Mouse (Mus musculus) activated CD4-positive, CD25-positive, alpha-beta regulatory T cell, adult 9 weeks (primary cell): ENCODE data around the gene Gm44. TPM values are rescaled to one million over a fixed set of nuclear protein-coding genes. Genes with fewer than 3 reads are reported as not detected.

ENCODE experiments used
- polyA plus RNA-seq: library from polyadenylated mRNA; unstranded; fragments of 100-300 nt; shearing (Covaris generic); gene quantifications from one replicate; pipeline ENCODE4 v1.2.1, GENCODE M21; 2017

Gene Gm44
- polyA plus RNA-seq, result not detected

DNA sequence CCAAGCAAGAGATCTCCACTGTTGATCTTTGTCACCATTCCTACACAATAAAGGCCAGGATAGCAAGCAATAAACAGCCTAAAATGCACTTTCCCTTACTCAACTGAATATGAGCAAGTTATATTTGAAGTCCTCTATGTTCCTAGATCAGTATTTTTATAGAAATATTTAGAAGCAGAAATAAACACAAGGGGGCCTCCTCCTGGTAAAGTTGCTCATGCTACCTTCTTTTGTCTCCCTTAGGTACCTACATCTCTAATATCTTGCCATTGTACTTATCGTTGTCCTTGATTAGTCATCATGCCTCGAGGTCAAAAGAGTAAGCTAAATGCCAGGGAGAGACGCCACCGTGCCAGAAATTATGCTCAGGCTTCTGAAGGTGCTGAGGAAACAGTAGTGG is at the start of gene Gm44:
TSS of gene Gm44 (plus strand) at position 301 of the 400 bp plus-strand sequence.

